Comparison of ENCODE assay signal across 8 mouse cellular contexts in genomic region chr5:34760850-34761508, GRCm38 (mm10). TPM values are rescaled to one million over a fixed set of nuclear protein-coding genes. Genes with fewer than 3 reads are reported as not detected.
DNase-seq lines count a peak whose midpoint lies in the region; ATAC-seq lines count a peak whose summit lies in the region.

No protein-coding gene starts in this region.

- no peak overlapping the region for H3K27ac ChIP-seq in neural tube, embryonic 11.5 days (ENCODE audit: low read depth, low read length)
- no peak overlapping the region for H3K27ac ChIP-seq in embryonic facial prominence, embryonic 11.5 days (replicated peaks; ENCODE audit: low read depth, low read length)
- H3K27ac ChIP-seq in hindbrain, embryonic 15.5 days (replicated peaks) = peak overlapping the region; percentile 96

- no peaks in the 10 kb centered on the region for H3K27me3 ChIP-seq in neural tube, embryonic 11.5 days (ENCODE audit: control insufficient read depth, insufficient read depth, low read length)
- H3K27me3 ChIP-seq in embryonic facial prominence, embryonic 11.5 days (ENCODE audit: control insufficient read depth, insufficient read depth, low read length) = no peaks in the 10 kb centered on the region
- 0 out of 2 replicates have a peak, but pooled peaks cover 2% of the 10 kb centered on the region for H3K27me3 ChIP-seq in hindbrain, embryonic 15.5 days

- 2% methylated on average over 19 of the region's 19 CpGs for WGBS in neural tube, embryonic 11.5 days
- WGBS in embryonic facial prominence, embryonic 11.5 days = 1% methylated on average over 19 of the region's 19 CpGs
- 2% methylated on average over 19 of the region's 19 CpGs for WGBS in hindbrain, embryonic 15.5 days

- no peaks in the 10 kb centered on the region for H3K36me3 ChIP-seq in neural tube, embryonic 11.5 days (ENCODE audit: control insufficient read depth, insufficient read depth, low read length)
- H3K36me3 ChIP-seq in embryonic facial prominence, embryonic 11.5 days (replicated peaks; ENCODE audit: control insufficient read depth, insufficient read depth, low read depth, low read length) = no peaks in the 10 kb centered on the region
- no peaks in the 10 kb centered on the region for H3K36me3 ChIP-seq in hindbrain, embryonic 15.5 days

- peak overlapping the region; percentile 89 for H3K4me2 ChIP-seq in neural tube, embryonic 11.5 days (ENCODE audit: low read depth)
- peak overlapping the region; percentile 83 for H3K4me2 ChIP-seq in embryonic facial prominence, embryonic 11.5 days (ENCODE audit: low read depth, low read length)
- peak overlapping the region; percentile 83 for H3K4me2 ChIP-seq in hindbrain, embryonic 15.5 days

- DNase-seq in cerebellum, adult 11 months = peak; percentile 34
- DNase-seq in cerebellum, adult 9-10 months = no peak
- peak; percentile 10 for DNase-seq in neural tube, embryonic 11.5 days (ENCODE audit: low spot score)
- DNase-seq in neural tube, embryonic 10.5 days (ENCODE audit: extremely low spot score, low spot score) = no peak
- DNase-seq in embryonic facial prominence, embryonic 11.5 days (ENCODE audit: low spot score) = peak; percentile 4
- DNase-seq in lung, postnatal 14 days = peak; percentile 5
- DNase-seq in testis, postnatal 10 days (ENCODE audit: low spot score) = peak; percentile 50

- no peaks in the 10 kb centered on the region for H3K9me3 ChIP-seq in neural tube, embryonic 11.5 days (ENCODE audit: control insufficient read depth, low read length)
- H3K9me3 ChIP-seq in embryonic facial prominence, embryonic 11.5 days (replicated peaks; ENCODE audit: control insufficient read depth, low read length) = no peaks in the 10 kb centered on the region
- H3K9me3 ChIP-seq in hindbrain, embryonic 15.5 days = no peaks in the 10 kb centered on the region

- ATAC-seq in neural tube, embryonic 11.5 days (ENCODE audit: insufficient read depth, low FRiP score, low TSS enrichment) = no peak; the same call in 1 of the 2 replicates
- no peak; the same call in 1 of the 2 replicates for ATAC-seq in embryonic facial prominence, embryonic 11.5 days (replicated peaks; ENCODE audit: insufficient number of reproducible peaks, low FRiP score, low TSS enrichment, low read depth)
- no peak; the same call in 1 of the 2 replicates for ATAC-seq in hindbrain, embryonic 15.5 days (ENCODE audit: low FRiP score, low read depth)

- H3K4me3 ChIP-seq in neural tube, embryonic 11.5 days (ENCODE audit: low read depth, low read length) = peak overlapping the region; percentile 99
- peak overlapping the region; percentile 79 for H3K4me3 ChIP-seq in embryonic facial prominence, embryonic 11.5 days (ENCODE audit: low read depth, low read length)
- peak overlapping the region; percentile 93 for H3K4me3 ChIP-seq in hindbrain, embryonic 15.5 days

- H3K9ac ChIP-seq in neural tube, embryonic 11.5 days (ENCODE audit: low read length) = peak overlapping the region; percentile 50
- peak overlapping the region; percentile 60 for H3K9ac ChIP-seq in embryonic facial prominence, embryonic 11.5 days (replicated peaks; ENCODE audit: low read length)
- peak overlapping the region; percentile 88 for H3K9ac ChIP-seq in hindbrain, embryonic 15.5 days

- peaks cover 9% of the 10 kb centered on the region for H3K4me1 ChIP-seq in neural tube, embryonic 11.5 days (ENCODE audit: control insufficient read depth, insufficient read depth, low read length)
- H3K4me1 ChIP-seq in embryonic facial prominence, embryonic 11.5 days (ENCODE audit: control insufficient read depth, insufficient read depth, low read length) = no peaks in the 10 kb centered on the region
- peaks cover 27% of the 10 kb centered on the region for H3K4me1 ChIP-seq in hindbrain, embryonic 15.5 days (replicated peaks)

RNA-seq across cellular contexts. Expression of gene Htt, which starts 0.6 kb away (rescaled TPM):
- 14.8 and 16.3 TPM in 2 replicates for polyA plus RNA-seq in neural tube, embryonic 11.5 days (2014; fragmentation: Nextera tagmentation; extraction: Ambion mirVana)
- polyA plus RNA-seq in embryonic facial prominence, embryonic 11.5 days (2014; fragmentation: Nextera tagmentation; extraction: Ambion mirVana) = 11.3 and 11.4 TPM in 2 replicates
- polyA plus RNA-seq in hindbrain, embryonic 15.5 days (2015; fragmentation: Nextera tagmentation; extraction: Ambion mirVana) = 13.8 and 14.4 TPM in 2 replicates

Comparison
In these comparisons a context has a peak if more than half of its experiments do, and no peak if none do; other contexts are left out.
1. DNase-seq: peak in cerebellum, adult 11 months (single experiment), neural tube, embryonic 11.5 days (single experiment), embryonic facial prominence, embryonic 11.5 days (single experiment), lung, postnatal 14 days (single experiment) and testis, postnatal 10 days (single experiment); none in cerebellum, adult 9-10 months (single experiment) and neural tube, embryonic 10.5 days (single experiment).
2. Peak in every context shown above with its lines, with median percentiles within 50 percentile points of each other: H3K4me2 ChIP-seq, H3K4me3 ChIP-seq and H3K9ac ChIP-seq.